Mouse (Mus musculus): ENCODE measurements around the gene Ezh1. TPM values are rescaled to one million over a fixed set of nuclear protein-coding genes. Genes with fewer than 3 reads are reported as not detected.

Ezh1 gene
- polyA plus RNA-seq, 1 experiment: 4.5 TPM

GRCm38 (mm10) chr11:101169301-101170107, 56.8 kb downstream of the Ezh1 start:
- no peak for TF ChIP-seq MYOD1 (IDR thresholded peaks at IDR 0.05; ENCODE audit: control insufficient read depth, insufficient read length, low read depth)
- TF ChIP-seq MAX (IDR thresholded peaks at IDR 0.05): no peak
- TF ChIP-seq USF1 (IDR thresholded peaks at IDR 0.05; ENCODE audit: low read depth): no peak
- TF ChIP-seq CEBPB (IDR thresholded peaks at IDR 0.05; ENCODE audit: low read depth): no peak
- no peak for TF ChIP-seq FOSL1 (IDR thresholded peaks at IDR 0.05; ENCODE audit: insufficient read depth, low read length, poor library complexity, severe bottlenecking)
- TF ChIP-seq CTCF (IDR thresholded peaks at IDR 0.05; ENCODE audit: control insufficient read depth, insufficient read depth, insufficient read length): no peak
- no peak for TF ChIP-seq MYOG (IDR thresholded peaks at IDR 0.05; ENCODE audit: control insufficient read depth, extremely low read depth, insufficient read length)
- H3K27me3 ChIP-seq (ENCODE audit: control insufficient read depth, insufficient read depth, insufficient read length): no peaks in the 10 kb centered on the region
- peaks cover 29% of the 10 kb centered on the region for H3K36me3 ChIP-seq (ENCODE audit: control insufficient read depth, insufficient read depth)
- peaks cover 19% of the 10 kb centered on the region for H3K79me3 ChIP-seq (ENCODE audit: low read depth)
- peak overlapping the region; percentile 38 for H3ac ChIP-seq (ENCODE audit: control insufficient read depth, insufficient read length, low read depth)
- peaks cover 32% of the 10 kb centered on the region for H3K79me2 ChIP-seq (ENCODE audit: control insufficient read depth, insufficient read depth)
- peak overlapping the region; percentile 64 for H3K4me3 ChIP-seq (ENCODE audit: insufficient read depth, poor library complexity, severe bottlenecking)

GRCm38 (mm10) chr11:101168301-101168980, 57.8 kb downstream of the Ezh1 start:
- Histone ChIP-seq H3K4me3 (ENCODE audit: insufficient read depth, poor library complexity, severe bottlenecking) (peak overlapping the region; percentile 64), H3ac (ENCODE audit: control insufficient read depth, insufficient read length, low read depth) (no peak overlapping the region), H3K79me3 (ENCODE audit: low read depth) (peaks cover 19% of the 10 kb centered on the region), H3K79me2 (ENCODE audit: control insufficient read depth, insufficient read depth) (peaks cover 32% of the 10 kb centered on the region), H3K36me3 (ENCODE audit: control insufficient read depth, insufficient read depth) (peaks cover 40% of the 10 kb centered on the region), H3K27me3 (ENCODE audit: control insufficient read depth, insufficient read depth, insufficient read length) (no peaks in the 10 kb centered on the region)
- TF ChIP-seq MYOG (IDR thresholded peaks at IDR 0.05; ENCODE audit: control insufficient read depth, extremely low read depth, insufficient read length) (no peak), USF1 (IDR thresholded peaks at IDR 0.05; ENCODE audit: low read depth) (no peak), CEBPB (IDR thresholded peaks at IDR 0.05; ENCODE audit: low read depth) (peak; percentile 88)

GRCm38 (mm10) chr11:101167963-101168300, 58.3 kb downstream of the Ezh1 start:
- H3K79me2 ChIP-seq (ENCODE audit: control insufficient read depth, insufficient read depth): peaks cover 32% of the 10 kb centered on the region
- H3K36me3 ChIP-seq (ENCODE audit: control insufficient read depth, insufficient read depth): peaks cover 44% of the 10 kb centered on the region
- no peak overlapping the region for H3K4me3 ChIP-seq (ENCODE audit: insufficient read depth, poor library complexity, severe bottlenecking)
- no peaks in the 10 kb centered on the region for H3K27me3 ChIP-seq (ENCODE audit: control insufficient read depth, insufficient read depth, insufficient read length)
- H3ac ChIP-seq (ENCODE audit: control insufficient read depth, insufficient read length, low read depth): no peak overlapping the region
- peaks cover 19% of the 10 kb centered on the region for H3K79me3 ChIP-seq (ENCODE audit: low read depth)
- TF ChIP-seq FOSL1 (IDR thresholded peaks at IDR 0.05; ENCODE audit: insufficient read depth, low read length, poor library complexity, severe bottlenecking) (no peak), USF1 (IDR thresholded peaks at IDR 0.05; ENCODE audit: low read depth) (no peak), CTCF (IDR thresholded peaks at IDR 0.05; ENCODE audit: control insufficient read depth, insufficient read depth, insufficient read length) (no peak), MYOD1 (IDR thresholded peaks at IDR 0.05; ENCODE audit: control insufficient read depth, insufficient read length, low read depth) (no peak), CEBPB (IDR thresholded peaks at IDR 0.05; ENCODE audit: low read depth) (no peak), MAX (IDR thresholded peaks at IDR 0.05) (no peak)

- no peaks in the 10 kb centered on the region for H3K27me3 ChIP-seq (ENCODE audit: control insufficient read depth, insufficient read depth, insufficient read length)
- TF ChIP-seq MYOG (IDR thresholded peaks at IDR 0.05; ENCODE audit: control insufficient read depth, extremely low read depth, insufficient read length): no peak
- TF ChIP-seq FOSL1 (IDR thresholded peaks at IDR 0.05; ENCODE audit: insufficient read depth, low read length, poor library complexity, severe bottlenecking): no peak
- TF ChIP-seq MAX (IDR thresholded peaks at IDR 0.05): no peak
- TF ChIP-seq USF1 (IDR thresholded peaks at IDR 0.05; ENCODE audit: low read depth): no peak
- no peak for TF ChIP-seq CTCF (IDR thresholded peaks at IDR 0.05; ENCODE audit: control insufficient read depth, insufficient read depth, insufficient read length)
- no peak for TF ChIP-seq CEBPB (IDR thresholded peaks at IDR 0.05; ENCODE audit: low read depth)
- no peak for TF ChIP-seq MYOD1 (IDR thresholded peaks at IDR 0.05; ENCODE audit: control insufficient read depth, insufficient read length, low read depth)
- no peak overlapping the region for H3ac ChIP-seq (ENCODE audit: control insufficient read depth, insufficient read length, low read depth)
- H3K4me3 ChIP-seq (ENCODE audit: insufficient read depth, poor library complexity, severe bottlenecking): no peak overlapping the region
- H3K79me3 ChIP-seq (ENCODE audit: low read depth): peaks cover 19% of the 10 kb centered on the region
- peaks cover 32% of the 10 kb centered on the region for H3K79me2 ChIP-seq (ENCODE audit: control insufficient read depth, insufficient read depth)
- H3K36me3 ChIP-seq (ENCODE audit: control insufficient read depth, insufficient read depth): peaks cover 47% of the 10 kb centered on the region
Observed at GRCm38 (mm10) chr11:101167211-101167962, 58.9 kb downstream of the Ezh1 start.

- Histone ChIP-seq H3ac (ENCODE audit: control insufficient read depth, insufficient read length, low read depth) (no peak overlapping the region), H3K4me3 (ENCODE audit: insufficient read depth, poor library complexity, severe bottlenecking) (no peak overlapping the region), H3K79me2 (ENCODE audit: control insufficient read depth, insufficient read depth) (peaks cover 32% of the 10 kb centered on the region), H3K79me3 (ENCODE audit: low read depth) (peaks cover 19% of the 10 kb centered on the region), H3K27me3 (ENCODE audit: control insufficient read depth, insufficient read depth, insufficient read length) (no peaks in the 10 kb centered on the region), H3K36me3 (ENCODE audit: control insufficient read depth, insufficient read depth) (peaks cover 52% of the 10 kb centered on the region)
- TF ChIP-seq CEBPB (IDR thresholded peaks at IDR 0.05; ENCODE audit: low read depth) (no peak), MAX (IDR thresholded peaks at IDR 0.05) (no peak), USF1 (IDR thresholded peaks at IDR 0.05; ENCODE audit: low read depth) (no peak), MYOG (IDR thresholded peaks at IDR 0.05; ENCODE audit: control insufficient read depth, extremely low read depth, insufficient read length) (no peak), CTCF (IDR thresholded peaks at IDR 0.05; ENCODE audit: control insufficient read depth, insufficient read depth, insufficient read length) (no peak), FOSL1 (IDR thresholded peaks at IDR 0.05; ENCODE audit: insufficient read depth, low read length, poor library complexity, severe bottlenecking) (no peak)
Observed at GRCm38 (mm10) chr11:101166357-101166756, 59.9 kb downstream of the Ezh1 start.

Data from C2C12 (cell line).